Mouse (Mus musculus) hindbrain, embryonic 16.5 days (tissue): ENCODE data around the gene Kif5c. TPM values are rescaled to one million over a fixed set of nuclear protein-coding genes. Genes with fewer than 3 reads are reported as not detected.
A peak's percentile ranks its signal among the peaks of the same experiment; 100 is the strongest.

Experiments used
- ATAC-seq: fragments of 200-750 bp; cut with Nextera tagmentation; 2 replicates; pipeline ENCODE4 v1.8.0; 2017; ENCODE audit warnings: moderate TSS enrichment, moderate library complexity
- H3K27ac ChIP-seq: fragments of 300-500 bp; sonication (generic); 2 replicates; pipeline ENCODE4 v1.5.1; 2014; ENCODE audit warnings: low read depth, mild to moderate bottlenecking, control low read depth, low read length, moderate library complexity
- H3K27me3 ChIP-seq: fragments of 300-500 bp; sonication (generic); replicated peaks from 2 replicates; pipeline ENCODE4 v1.6.1; 2014; ENCODE audit warnings: low read length; ENCODE audit not compliant: control insufficient read depth, insufficient read depth
- H3K36me3 ChIP-seq: fragments of 300-500 bp; sonication (generic); 2 replicates; pipeline ENCODE4 v1.6.1; 2014; ENCODE audit warnings: mild to moderate bottlenecking, low read length, moderate library complexity, mixed read lengths; ENCODE audit not compliant: control insufficient read depth, insufficient read depth
- H3K4me1 ChIP-seq: fragments of 300-500 bp; sonication (generic); 2 replicates; pipeline ENCODE4 v1.6.1; 2014; ENCODE audit warnings: low read depth, low read length; ENCODE audit not compliant: control insufficient read depth, insufficient read depth
- H3K4me2 ChIP-seq: fragments of 300-500 bp; sonication (generic); 2 replicates; pipeline ENCODE4 v1.6.1; 2014; ENCODE audit warnings: mild to moderate bottlenecking, low read length, control low read depth, moderate library complexity
- H3K4me3 ChIP-seq: fragments of 300-500 bp; sonication (generic); 2 replicates; pipeline ENCODE4 v1.5.1; 2014; ENCODE audit warnings: mild to moderate bottlenecking, low read length, control low read depth, moderate library complexity
- H3K9ac ChIP-seq: fragments of 300-500 bp; sonication (generic); 2 replicates; pipeline ENCODE4 v1.6.1; 2014; ENCODE audit warnings: low read depth, mild to moderate bottlenecking, control low read depth, low read length, moderate library complexity
- H3K9me3 ChIP-seq: fragments of 300-500 bp; sonication (generic); 2 replicates; pipeline ENCODE4 v1.6.1; 2014; ENCODE audit warnings: mild to moderate bottlenecking, low read length, moderate library complexity; ENCODE audit not compliant: control insufficient read depth
- WGBS: fragments of 180-500 bp; shearing (Covaris S2); extraction: QIAGEN DNeasy Blood & Tissue Kit; methylation state at CpG from one replicate; pipeline ENCODE4 v1.1.7; 2014; 5-methylcytosine and 5-hydroxymethylcytosine counted together
- polyA plus RNA-seq: library from polyadenylated mRNA; unstranded; fragments of >200 nt; fragmentation: Nextera tagmentation; extraction: Ambion mirVana; gene quantifications from 2 replicates; pipeline ENCODE4 v1.2.1, GENCODE M21; 2015

Gene Kif5c
- polyA plus RNA-seq, 1 experiment from 2014 or later, result 168 TPM

GRCm38 (mm10) chr2:49768916-49769315, 149.8 kb downstream of the Kif5c start:
- no peak overlapping the region for H3K4me3 ChIP-seq
- peaks cover 16% of the 10 kb centered on the region for H3K36me3 ChIP-seq
- H3K9me3 ChIP-seq, result no peaks in the 10 kb centered on the region
- WGBS, result 72% methylated on average over 2 of the region's 2 CpGs
- no peaks in the 10 kb centered on the region for H3K4me1 ChIP-seq
- ATAC-seq, result no peak
- no peak overlapping the region for H3K4me2 ChIP-seq
- H3K27me3 ChIP-seq, result no peaks in the 10 kb centered on the region
- no peak overlapping the region for H3K9ac ChIP-seq
- no peak overlapping the region for H3K27ac ChIP-seq

GRCm38 (mm10) chr2:49770440-49770839, 151.3 kb downstream of the Kif5c start:
- Histone ChIP-seq H3K9me3 (no peaks in the 10 kb centered on the region), H3K27me3 (no peaks in the 10 kb centered on the region), H3K4me1 (no peaks in the 10 kb centered on the region), H3K9ac (no peak overlapping the region), H3K27ac (no peak overlapping the region), H3K36me3 (peaks cover 19% of the 10 kb centered on the region), H3K4me3 (no peak overlapping the region), H3K4me2 (no peak overlapping the region)
- WGBS, result 69% methylated on average over 5 of the region's 5 CpGs
- ATAC-seq, result no peak

- no peak for ATAC-seq
- Histone ChIP-seq H3K27ac (no peak overlapping the region), H3K36me3 (peaks cover 13% of the 10 kb centered on the region), H3K9me3 (no peaks in the 10 kb centered on the region), H3K4me1 (no peaks in the 10 kb centered on the region), H3K4me3 (no peak overlapping the region), H3K27me3 (no peaks in the 10 kb centered on the region), H3K9ac (no peak overlapping the region), H3K4me2 (no peak overlapping the region)
- 76% methylated on average over 11 of the region's 11 CpGs for WGBS
Measured at GRCm38 (mm10) chr2:49771172-49771571, 152.1 kb downstream of the Kif5c start.

GRCm38 (mm10) chr2:49773194-49773931, 154.3 kb downstream of the Kif5c start:
- Histone ChIP-seq H3K4me3 (no peak overlapping the region), H3K4me2 (no peak overlapping the region), H3K9ac (no peak overlapping the region), H3K9me3 (no peaks in the 10 kb centered on the region), H3K27ac (no peak overlapping the region), H3K4me1 (no peaks in the 10 kb centered on the region), H3K27me3 (no peaks in the 10 kb centered on the region), H3K36me3 (peaks cover 9% of the 10 kb centered on the region; the same call in 1 of the 2 replicates)
- 78% methylated on average over 10 of the region's 10 CpGs for WGBS
- ATAC-seq, result no peak

GRCm38 (mm10) chr2:49774180-49774579, 155.1 kb downstream of the Kif5c start:
- Histone ChIP-seq H3K9ac (no peak overlapping the region), H3K4me3 (no peak overlapping the region), H3K36me3 (peaks cover 7% of the 10 kb centered on the region; the same call in 1 of the 2 replicates), H3K4me1 (no peaks in the 10 kb centered on the region), H3K27ac (no peak overlapping the region), H3K9me3 (no peaks in the 10 kb centered on the region), H3K27me3 (no peaks in the 10 kb centered on the region), H3K4me2 (no peak overlapping the region)
- no peak for ATAC-seq

- Histone ChIP-seq H3K4me2 (no peak overlapping the region), H3K27ac (no peak overlapping the region), H3K4me1 (no peaks in the 10 kb centered on the region), H3K27me3 (no peaks in the 10 kb centered on the region), H3K4me3 (no peak overlapping the region), H3K36me3 (peaks cover 7% of the 10 kb centered on the region; the same call in 1 of the 2 replicates), H3K9me3 (no peaks in the 10 kb centered on the region), H3K9ac (no peak overlapping the region)
- ATAC-seq, result no peak
- 89% methylated on average over 4 of the region's 4 CpGs for WGBS
Measured at GRCm38 (mm10) chr2:49775187-49775586, 156.1 kb downstream of the Kif5c start.

- no peak for ATAC-seq
- H3K27me3 ChIP-seq, result no peaks in the 10 kb centered on the region
- H3K4me3 ChIP-seq, result no peak overlapping the region
- H3K27ac ChIP-seq, result no peak overlapping the region
- no peaks in the 10 kb centered on the region for H3K4me1 ChIP-seq
- H3K9me3 ChIP-seq, result no peaks in the 10 kb centered on the region
- H3K9ac ChIP-seq, result no peak overlapping the region
- H3K36me3 ChIP-seq, result peaks cover 7% of the 10 kb centered on the region; the same call in 1 of the 2 replicates
- no peak overlapping the region for H3K4me2 ChIP-seq
Measured at GRCm38 (mm10) chr2:49775735-49776134, 156.6 kb downstream of the Kif5c start.

GRCm38 (mm10) chr2:49776407-49776806, 157.3 kb downstream of the Kif5c start:
- WGBS, result 81% methylated on average over 4 of the region's 4 CpGs
- H3K4me2 ChIP-seq, result no peak overlapping the region
- H3K4me3 ChIP-seq, result no peak overlapping the region
- H3K36me3 ChIP-seq, result peaks cover 3% of the 10 kb centered on the region; the same call in 1 of the 2 replicates
- H3K9ac ChIP-seq, result no peak overlapping the region
- ATAC-seq, result no peak
- H3K9me3 ChIP-seq, result no peaks in the 10 kb centered on the region
- H3K27ac ChIP-seq, result no peak overlapping the region
- no peaks in the 10 kb centered on the region for H3K4me1 ChIP-seq
- no peaks in the 10 kb centered on the region for H3K27me3 ChIP-seq

- Histone ChIP-seq H3K9ac (peak within 1 kb of the TSS; percentile 84), H3K9me3 (no peaks in the 10 kb centered on the region), H3K4me3 (peak within 1 kb of the TSS; percentile 59), H3K27ac (no peak within 1 kb of the TSS), H3K4me1 (peaks cover 6% of the 10 kb centered on the region; the same call in 1 of the 2 replicates), H3K27me3 (peaks cover 7% of the 10 kb centered on the region), H3K36me3 (no peaks in the 10 kb centered on the region), H3K4me2 (peak within 1 kb of the TSS; percentile 100)
- peak; percentile 79 for ATAC-seq
- WGBS, result under 1% methylated on average over 75 of the region's 79 CpGs
Measured at GRCm38 (mm10) chr2:49787376-49788050, 168.4 kb downstream of the Kif5c start, which contains the start of gene Lypd6b. Lypd6b (plus strand) TSS chr2:49787688.
